Mouse (Mus musculus) ovary, postnatal 10 days (tissue): ENCODE results near the gene Cldn22.
"Not testable (repeated sequence)": the region's sequence is repeated elsewhere in the genome, so short reads cannot be mapped to it uniquely, and the experiment has no call there.

Experiments
- DNase-seq: peaks from one replicate; pipeline ENCODE4 v3.0.0; 2022; ENCODE audit warnings: low spot score

Gene Cldn22

GRCm38 (mm10) chr8:47824182-47824581 is at the start of gene Cldn22:
TSS of gene Cldn22 (plus strand) at chr8:47824482.
- no peak for DNase-seq

- no peak for DNase-seq
Measured at GRCm38 (mm10) chr8:47777415-47777814, 46.9 kb upstream of the Cldn22 start.

- no peak for DNase-seq
Measured at GRCm38 (mm10) chr8:47779589-47779988, 44.7 kb upstream of the Cldn22 start.

DNA sequence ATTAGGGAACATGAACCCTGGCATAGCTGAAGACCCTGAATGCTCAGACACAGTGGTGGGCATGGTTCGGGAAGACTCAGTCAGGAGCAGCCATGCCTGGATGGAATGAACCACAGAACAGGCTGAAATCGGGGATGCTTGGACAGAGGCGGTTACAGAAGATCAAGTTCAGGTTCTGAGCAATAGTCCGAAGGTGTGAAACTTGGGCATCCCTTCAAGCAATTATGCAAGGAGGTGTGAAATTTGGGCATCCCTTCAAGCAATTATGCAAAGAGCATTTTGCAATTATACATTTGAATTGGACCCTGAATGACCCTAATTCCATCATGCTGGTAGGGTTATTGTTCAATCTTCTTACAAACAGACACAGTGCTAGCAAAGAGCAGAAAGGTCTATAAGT is 42.4 kb upstream of the Cldn22 start:
- no peak for DNase-seq

GRCm38 (mm10) chr8:47783544-47783943 is 40.7 kb upstream of the Cldn22 start:
- no peak for DNase-seq

DNA sequence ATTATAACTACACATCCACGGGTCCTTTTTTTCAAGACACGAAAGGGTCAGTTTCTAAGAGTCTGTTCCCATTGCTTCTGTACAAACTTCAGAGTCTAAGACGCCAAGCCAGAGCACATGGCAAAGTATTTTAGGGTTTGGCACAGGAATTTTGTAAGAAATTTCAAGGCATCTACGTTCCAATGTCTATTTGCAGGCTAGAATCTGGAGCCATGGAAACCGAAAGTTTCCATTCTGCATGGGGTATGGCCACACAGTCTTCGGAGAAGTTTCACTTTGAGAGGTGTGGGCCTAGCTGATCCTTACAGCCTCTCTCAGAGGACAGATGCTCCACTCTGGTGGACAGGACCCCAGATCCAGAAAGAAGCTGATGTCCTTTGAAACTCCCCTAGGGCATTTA is 40.3 kb upstream of the Cldn22 start:
- no peak for DNase-seq

GRCm38 (mm10) chr8:47784436-47784835 is 39.8 kb upstream of the Cldn22 start:
- no peak for DNase-seq

DNA sequence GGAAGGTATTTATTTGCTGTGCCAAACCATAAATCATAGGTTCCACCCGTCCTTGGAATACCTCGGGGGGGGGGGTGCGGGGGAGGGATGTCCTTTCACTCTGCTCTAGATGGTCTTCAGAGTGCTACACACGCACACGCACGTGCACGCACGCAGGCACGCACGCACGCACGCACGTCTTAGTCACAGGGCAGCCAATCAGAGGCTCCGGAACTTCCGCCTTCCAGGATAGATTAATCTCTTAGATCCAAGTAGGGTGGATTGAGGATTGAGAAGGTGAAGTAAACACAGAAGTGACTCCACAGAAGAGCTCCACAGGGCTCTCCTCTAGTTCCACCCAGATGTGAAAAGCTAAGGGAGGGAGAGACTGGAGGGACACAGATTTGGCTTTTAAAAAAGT is 38.0 kb upstream of the Cldn22 start:
- no peak for DNase-seq

DNA sequence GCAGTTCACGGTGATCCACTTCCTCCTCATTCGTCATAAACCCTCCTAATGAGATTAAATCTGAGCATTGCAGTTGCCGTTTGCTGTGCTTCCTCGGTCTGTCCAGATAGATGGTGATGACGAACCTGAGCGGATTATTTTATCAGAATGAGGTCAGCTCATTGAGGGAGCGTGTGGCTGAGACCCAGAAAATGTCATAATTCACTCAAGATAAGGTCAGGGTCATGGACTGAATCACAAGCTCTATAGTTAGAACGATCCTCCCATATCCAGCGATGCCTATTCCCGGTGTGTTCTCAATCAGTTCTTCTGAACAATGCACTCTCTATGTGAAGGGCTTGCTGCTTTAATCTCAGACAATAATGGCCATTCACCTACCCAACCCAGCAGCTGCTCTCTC is 36.6 kb upstream of the Cldn22 start:
- DNase-seq, result no peak

DNA sequence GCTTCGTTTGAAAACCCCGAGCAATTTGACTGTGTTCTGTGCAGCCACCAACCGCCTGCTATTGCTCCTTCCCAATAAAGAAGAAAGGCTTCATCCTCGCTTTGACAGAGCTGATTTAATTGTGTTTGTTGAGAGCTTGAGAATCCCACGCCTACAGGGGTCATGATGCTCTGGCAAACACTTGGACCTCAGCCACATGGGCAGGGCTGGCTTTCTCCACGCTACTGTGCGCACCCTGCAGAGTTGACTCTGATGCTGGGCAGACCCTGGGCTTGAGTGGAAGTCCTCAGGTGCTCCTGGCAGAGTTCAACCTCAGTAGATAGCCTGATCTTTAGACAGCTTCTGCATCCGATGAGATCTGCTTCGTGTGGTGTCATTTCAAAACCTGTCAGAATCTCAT is 32.3 kb upstream of the Cldn22 start:
- no peak for DNase-seq

DNA sequence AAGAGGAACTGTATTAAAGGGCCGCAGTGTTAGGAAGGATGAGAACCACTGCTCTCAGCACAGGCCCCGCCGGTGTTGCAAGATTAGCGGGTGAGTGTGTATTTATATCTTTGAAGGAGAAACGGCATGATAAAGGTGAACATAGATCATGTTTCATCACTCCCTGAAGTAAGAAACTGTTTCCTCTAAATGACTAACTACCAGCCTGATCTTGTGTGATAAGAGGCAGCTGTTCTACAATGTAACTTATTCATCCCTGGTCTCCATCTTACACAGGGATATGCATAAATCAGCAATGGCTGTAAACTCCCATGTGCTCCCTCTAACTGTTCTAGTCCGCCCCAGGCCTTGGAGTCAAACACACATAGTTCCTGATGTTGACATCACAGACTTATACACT is 24.8 kb upstream of the Cldn22 start:
- DNase-seq, result no peak

GRCm38 (mm10) chr8:47802349-47802748 is 21.9 kb upstream of the Cldn22 start:
- DNase-seq, result no peak

- DNase-seq, result no peak
Measured at GRCm38 (mm10) chr8:47804262-47804661, 20.0 kb upstream of the Cldn22 start.

DNA sequence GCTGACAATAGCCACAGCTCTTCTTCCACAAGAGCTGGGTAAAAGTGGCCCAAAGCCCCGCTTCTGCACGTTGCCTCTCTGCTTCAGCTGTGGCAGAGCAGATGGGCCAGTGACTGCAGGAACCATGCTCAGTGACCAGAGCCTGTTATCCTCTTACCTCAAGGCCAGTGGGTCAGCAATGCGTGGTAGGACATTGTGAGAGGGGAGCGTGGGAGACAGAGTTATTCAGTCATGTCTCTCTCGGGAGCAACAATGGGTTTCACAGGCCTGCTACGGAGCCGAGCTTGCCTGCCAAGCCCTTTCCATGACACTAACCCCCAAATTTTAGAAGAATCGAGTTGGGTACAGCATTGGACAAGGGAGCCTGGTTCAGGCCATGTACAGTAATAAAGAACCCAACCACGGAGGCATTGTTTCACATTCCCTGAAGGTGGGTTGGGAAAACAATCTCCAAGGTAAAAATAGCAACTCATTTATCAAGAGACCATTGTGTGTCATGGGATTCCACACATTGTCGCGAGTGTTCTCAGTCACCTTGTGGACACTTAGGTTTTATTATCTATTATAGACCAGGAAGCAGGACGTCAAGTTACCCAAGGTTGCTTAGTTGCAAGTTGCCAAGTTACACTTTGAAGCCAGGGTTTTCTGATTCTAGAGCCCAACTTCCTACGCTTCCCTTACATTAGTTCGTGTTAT is 14.2 kb upstream of the Cldn22 start:
- no peak for DNase-seq

DNA sequence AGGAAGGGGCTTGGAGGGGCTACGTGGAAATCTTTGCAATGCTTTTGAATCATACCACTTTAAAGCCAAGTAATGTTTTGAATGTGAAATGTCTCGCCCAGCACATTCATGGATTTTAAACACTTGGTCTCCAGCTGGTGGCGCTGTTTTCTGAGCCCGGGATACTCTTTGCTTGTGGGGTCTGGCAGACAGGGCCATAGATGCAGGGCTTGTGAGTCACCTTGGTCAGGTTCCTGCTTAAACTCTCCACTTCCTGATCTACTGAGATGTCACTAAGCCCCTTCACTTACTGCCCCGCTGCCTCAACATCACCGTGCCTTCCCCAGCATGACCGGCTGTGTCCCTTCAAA is 13.6 kb upstream of the Cldn22 start:
- DNase-seq, result no peak

GRCm38 (mm10) chr8:47811221-47811620 is 13.1 kb upstream of the Cldn22 start:
- DNase-seq, result no peak

- DNase-seq, result no peak
Measured at GRCm38 (mm10) chr8:47819034-47819433, 5.2 kb upstream of the Cldn22 start.

DNA sequence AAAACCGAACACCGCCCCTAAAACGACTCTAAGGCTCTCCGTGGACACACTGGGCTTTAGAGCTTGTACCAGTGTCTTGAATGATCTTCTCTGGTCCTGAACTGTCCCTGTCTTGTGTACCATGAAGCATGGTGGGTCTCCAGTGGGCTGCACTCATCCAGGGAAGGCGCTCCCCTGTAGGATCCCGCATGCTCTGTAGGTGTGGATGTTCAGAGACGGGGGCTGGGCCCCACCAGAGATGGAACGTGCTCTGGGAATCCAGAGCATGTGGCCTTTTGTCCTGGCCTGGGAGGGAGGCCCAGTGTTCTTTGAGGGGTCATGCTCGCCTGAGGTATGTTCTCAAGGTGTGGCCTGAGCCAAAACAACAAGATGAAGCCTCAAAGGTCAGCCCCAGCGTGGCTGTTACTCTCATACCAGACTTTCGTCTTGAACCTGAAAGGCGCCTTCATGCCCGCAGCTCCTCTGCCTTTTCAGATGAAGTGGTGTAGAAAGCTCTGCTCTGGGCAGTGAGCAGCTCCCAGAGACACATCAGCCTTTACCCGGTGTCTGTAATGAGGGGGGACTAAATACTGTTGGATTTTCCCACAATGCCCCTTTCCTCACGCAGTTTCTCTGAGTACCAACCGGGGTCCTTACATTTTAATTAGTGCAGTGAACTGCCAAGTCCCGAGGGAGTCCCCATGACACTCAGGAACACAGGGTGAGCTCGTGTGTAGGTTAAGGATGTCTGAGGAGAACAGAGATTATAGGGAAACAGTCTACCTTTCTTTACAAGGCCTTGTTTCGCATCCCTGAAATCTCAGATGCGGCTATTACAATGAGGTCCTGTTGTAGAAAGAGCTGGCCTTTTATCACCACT is 3.1 kb upstream of the Cldn22 start:
- no peak for DNase-seq

- DNase-seq, result no peak
Measured at GRCm38 (mm10) chr8:47821843-47822242, 2.4 kb upstream of the Cldn22 start, which contains the start of gene Cldn24. TSS of gene Cldn24 (plus strand) at chr8:47822143.

- not testable (repeated sequence) for DNase-seq
Measured at GRCm38 (mm10) chr8:47822541-47822940, 1.7 kb upstream of the Cldn22 start.

- DNase-seq, result no peak
Measured at GRCm38 (mm10) chr8:47823777-47824176, 505 bp upstream of the Cldn22 start.

DNA sequence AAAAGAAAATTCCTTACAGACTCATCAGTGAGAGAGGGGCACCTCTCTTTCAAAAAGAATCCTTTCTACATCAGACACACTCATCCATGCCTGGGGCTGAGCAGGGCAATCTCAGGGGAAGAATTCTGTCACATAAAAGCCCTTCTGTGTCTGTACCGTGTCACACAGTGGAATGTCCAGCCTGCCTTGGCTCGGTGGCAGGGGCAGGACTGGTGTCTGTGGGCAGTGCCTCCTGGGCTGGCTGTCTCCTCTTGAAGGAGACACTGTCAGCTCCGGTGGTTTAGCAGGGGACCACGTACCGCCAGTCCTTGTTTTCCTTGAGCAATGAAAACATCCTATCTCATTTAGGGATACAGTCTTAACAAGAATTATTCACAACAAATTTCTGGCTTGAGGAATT is 1.3 kb downstream of the Cldn22 start:
- DNase-seq, result no peak

- DNase-seq, result no peak
Measured at GRCm38 (mm10) chr8:47826911-47827310, 2.6 kb downstream of the Cldn22 start.

GRCm38 (mm10) chr8:47832616-47833015 is 8.3 kb downstream of the Cldn22 start:
- no peak for DNase-seq
